Mouse (Mus musculus) liver, adult 2 months (tissue): Measurements from ENCODE around the gene Extl2. TPM values are rescaled to one million over a fixed set of nuclear protein-coding genes. Genes with fewer than 3 reads are reported as not detected.

Source experiments
- DNase-seq: peaks from one replicate; pipeline ENCODE4 v3.0.0-alpha.2; 2011; ENCODE audit warnings: low read depth, low spot score; ENCODE audit errors: extremely low read depth
- H3K27ac ChIP-seq: fragments of 200-500 bp; replicated peaks from 2 replicates; pipeline ENCODE4 v1.5.1; 2012; ENCODE audit warnings: low read depth, mild to moderate bottlenecking, control low read depth, inconsistent platforms, low read length; ENCODE audit not compliant: insufficient read depth
- H3K27me3 ChIP-seq: fragments of 200-500 bp; 2 replicates; pipeline ENCODE4 v1.6.1; 2012; ENCODE audit warnings: mild to moderate bottlenecking, moderate library complexity, low read length, inconsistent platforms; ENCODE audit not compliant: control insufficient read depth, insufficient read depth
- H3K36me3 ChIP-seq: fragments of 200-500 bp; 2 replicates; pipeline ENCODE4 v1.6.1; 2012; ENCODE audit warnings: low read length, inconsistent platforms; ENCODE audit not compliant: control insufficient read depth, insufficient read depth
- H3K4me1 ChIP-seq: fragments of 200-500 bp; 2 replicates; pipeline ENCODE4 v1.6.1; 2011; ENCODE audit warnings: low read length; ENCODE audit not compliant: control insufficient read depth, insufficient read depth
- H3K4me3 ChIP-seq: fragments of 200-500 bp; 2 replicates; pipeline ENCODE4 v1.5.1; 2011; ENCODE audit warnings: low read depth, mild to moderate bottlenecking, control low read depth, low read length, moderate library complexity; ENCODE audit not compliant: insufficient read depth
- H3K79me2 ChIP-seq: fragments of 200-500 bp; 2 replicates; pipeline ENCODE4 v1.6.1; 2012; ENCODE audit warnings: inconsistent platforms, mild to moderate bottlenecking, low read length, moderate library complexity; ENCODE audit not compliant: control insufficient read depth, insufficient read depth
- H3K9ac ChIP-seq: fragments of 200-500 bp; 2 replicates; pipeline ENCODE4 v1.6.1; 2012; ENCODE audit warnings: low read depth, mild to moderate bottlenecking, control low read depth, inconsistent platforms, low read length
- CTCF ChIP-seq: fragments of 200-500 bp; IDR thresholded peaks from 2 replicates; pipeline ENCODE4 v1.5.1; 2011; ENCODE audit warnings: low read depth, low read length, control low read depth
- POLR2A ChIP-seq: fragments of 200-500 bp; IDR thresholded peaks from 2 replicates; pipeline ENCODE4 v1.6.1; 2011; ENCODE audit warnings: low read length, control low read depth; ENCODE audit not compliant: insufficient read depth; ENCODE audit errors: extremely low read depth
- WGBS: fragments of 180-500 bp; shearing (Covaris S2); methylation state at CpG from one replicate; pipeline ENCODE4 v1.1.7; 2018; 5-methylcytosine and 5-hydroxymethylcytosine counted together
- polyA plus RNA-seq: library from polyadenylated mRNA; depleted of rRNA; stranded (reverse); fragments of >200 nt; gene quantifications from 2 replicates; pipeline ENCODE4 v1.2.3, GENCODE M21; 2012
- total RNA-seq: library from RNA; depleted of rRNA; stranded (reverse); fragments of >200 nt; gene quantifications from 2 replicates; pipeline ENCODE4 v1.2.3, GENCODE M21; 2014

Extl2 gene
- total and polyA plus RNA-seq, 2 experiments: 6.5 to 7.0 TPM

DNA sequence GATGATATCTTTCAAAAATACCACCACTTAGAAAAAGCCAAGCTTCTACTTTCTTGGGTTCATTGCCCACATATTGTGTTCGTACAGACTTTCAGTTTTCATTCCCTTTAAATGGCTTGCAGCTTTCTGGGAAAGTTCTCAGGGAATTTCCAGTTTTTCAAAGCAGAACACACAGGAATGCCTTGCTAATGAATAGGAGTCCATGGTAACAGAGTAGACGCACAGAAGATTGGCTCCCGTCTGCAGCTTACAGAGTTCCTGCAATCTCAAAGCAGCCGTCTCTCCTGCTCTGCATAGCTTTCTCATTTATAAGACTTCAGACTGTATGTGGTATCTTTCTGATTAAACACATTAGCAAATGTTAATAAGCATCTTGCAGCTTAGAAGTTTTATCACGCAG lies 39.8 kb downstream of the Extl2 start:
- Histone ChIP-seq H3K4me1 (no peaks in the 10 kb centered on the region), H3K27me3 (no peaks in the 10 kb centered on the region), H3K79me2 (no peaks in the 10 kb centered on the region), H3K36me3 (no peaks in the 10 kb centered on the region), H3K27ac (no peak overlapping the region), H3K4me3 (no peak overlapping the region), H3K9ac (no peak overlapping the region)
- WGBS: 76% methylated on average over 5 of the region's 5 CpGs
- TF ChIP-seq CTCF: no peak
- no peak for TF ChIP-seq POLR2A
- peak; percentile 6 for DNase-seq

GRCm38 (mm10) chr3:116057078-116057477 lies 49.8 kb downstream of the Extl2 start:
- H3K27me3 ChIP-seq: no peaks in the 10 kb centered on the region
- no peak overlapping the region for H3K4me3 ChIP-seq
- no peaks in the 10 kb centered on the region for H3K4me1 ChIP-seq
- H3K79me2 ChIP-seq: no peaks in the 10 kb centered on the region
- no peak for DNase-seq
- H3K9ac ChIP-seq: no peak overlapping the region
- no peak for TF ChIP-seq POLR2A
- TF ChIP-seq CTCF: no peak
- no peaks in the 10 kb centered on the region for H3K36me3 ChIP-seq
- no peak overlapping the region for H3K27ac ChIP-seq
- 80% methylated on average over 6 of the region's 6 CpGs for WGBS

DNA sequence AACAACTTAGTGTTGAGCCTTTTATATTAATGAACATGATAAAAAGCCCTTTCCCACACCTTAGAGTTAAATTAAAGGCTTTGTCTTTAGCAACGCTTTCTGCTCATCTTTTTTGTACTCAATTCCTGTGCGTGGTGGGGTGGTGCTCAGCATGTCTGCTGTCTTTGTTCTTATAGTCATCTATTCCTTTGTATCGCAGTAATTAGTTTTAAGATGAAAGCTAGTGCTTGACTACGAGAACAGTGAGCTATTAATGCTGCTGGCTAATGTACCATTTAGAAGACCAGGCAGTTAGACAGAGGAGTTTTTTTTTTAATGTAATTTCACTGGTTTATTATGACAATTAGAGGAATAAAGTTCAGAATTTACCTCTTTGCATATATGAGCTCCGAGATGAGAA lies 53.1 kb downstream of the Extl2 start:
- no peak overlapping the region for H3K27ac ChIP-seq
- no peak overlapping the region for H3K9ac ChIP-seq
- H3K4me3 ChIP-seq: no peak overlapping the region
- no peak for TF ChIP-seq CTCF
- TF ChIP-seq POLR2A: no peak
- no peak for DNase-seq
- 94% methylated on average over 5 of the region's 5 CpGs for WGBS
- no peaks in the 10 kb centered on the region for H3K36me3 ChIP-seq
- H3K79me2 ChIP-seq: no peaks in the 10 kb centered on the region
- H3K4me1 ChIP-seq: no peaks in the 10 kb centered on the region
- H3K27me3 ChIP-seq: no peaks in the 10 kb centered on the region

- 98% methylated on average over 2 of the region's 2 CpGs for WGBS
- Histone ChIP-seq H3K36me3 (no peaks in the 10 kb centered on the region), H3K9ac (no peak overlapping the region), H3K27ac (no peak overlapping the region), H3K79me2 (no peaks in the 10 kb centered on the region), H3K4me3 (no peak overlapping the region), H3K27me3 (no peaks in the 10 kb centered on the region), H3K4me1 (no peaks in the 10 kb centered on the region)
- TF ChIP-seq CTCF (no peak), POLR2A (no peak)
- DNase-seq: no peak
Observed at GRCm38 (mm10) chr3:116062141-116062540, 54.9 kb downstream of the Extl2 start.

- Histone ChIP-seq H3K4me3 (no peak overlapping the region), H3K4me1 (no peaks in the 10 kb centered on the region), H3K9ac (no peak overlapping the region), H3K36me3 (no peaks in the 10 kb centered on the region), H3K27me3 (no peaks in the 10 kb centered on the region), H3K79me2 (no peaks in the 10 kb centered on the region), H3K27ac (no peak overlapping the region)
- 82% methylated on average over 2 of the region's 2 CpGs for WGBS
- no peak for TF ChIP-seq POLR2A
- TF ChIP-seq CTCF: no peak
- peak; percentile 17 for DNase-seq
Observed at GRCm38 (mm10) chr3:116072584-116072983, 65.3 kb downstream of the Extl2 start.

DNA sequence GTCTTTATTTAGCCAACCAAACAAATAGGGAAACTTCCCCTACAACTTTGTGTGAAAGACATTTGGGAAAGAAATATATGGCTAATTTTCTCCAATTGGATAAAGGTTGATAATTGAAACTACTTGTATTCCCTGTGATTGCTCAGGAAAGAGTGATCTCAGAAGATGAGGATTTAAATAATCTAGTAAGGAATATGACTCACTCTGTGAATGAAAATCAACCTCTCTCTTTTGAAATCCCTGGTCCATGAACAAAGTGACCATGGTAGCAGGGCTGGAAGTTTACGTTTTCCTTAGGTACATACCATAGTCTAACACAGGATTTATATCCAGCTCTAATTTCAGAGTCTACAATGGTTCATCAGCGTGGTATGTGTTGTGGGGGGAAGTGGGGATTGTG lies 69.5 kb downstream of the Extl2 start:
- no peaks in the 10 kb centered on the region for H3K36me3 ChIP-seq
- no peaks in the 10 kb centered on the region for H3K79me2 ChIP-seq
- H3K27me3 ChIP-seq: no peaks in the 10 kb centered on the region
- TF ChIP-seq POLR2A (no peak), CTCF (no peak)
- DNase-seq: no peak
- no peaks in the 10 kb centered on the region for H3K4me1 ChIP-seq
- 83% methylated on average over 2 of the region's 2 CpGs for WGBS
- no peak overlapping the region for H3K9ac ChIP-seq
- H3K27ac ChIP-seq: no peak overlapping the region
- H3K4me3 ChIP-seq: no peak overlapping the region
